Mouse (Mus musculus) liver, embryonic 14.5 days (tissue): Measurements from ENCODE around the gene Lrmp. TPM values are rescaled to one million over a fixed set of nuclear protein-coding genes. Genes with fewer than 3 reads are reported as not detected.

Source experiments
- ATAC-seq: fragments of 200-750 bp; cut with Nextera tagmentation; 2 replicates; pipeline ENCODE4 v1.8.0; 2017; ENCODE audit warnings: moderate number of reproducible peaks, mild to moderate bottlenecking, moderate library complexity; ENCODE audit not compliant: insufficient read depth
- DNase-seq, 3 experiments: peaks; one replicate each; pipeline ENCODE4 v3.0.0-alpha.2; 2012 to 2013; ENCODE audit warnings: low read depth in 3 of 3, low spot score in 3 of 3
- H3K27ac ChIP-seq: fragments of 300-500 bp; sonication (generic); 2 replicates; pipeline ENCODE4 v1.5.1; 2014; ENCODE audit warnings: moderate library complexity, mild to moderate bottlenecking, control low read depth, inconsistent platforms
- H3K27me3 ChIP-seq: fragments of 300-500 bp; sonication (generic); 2 replicates; pipeline ENCODE4 v1.6.1; 2014; ENCODE audit warnings: mild to moderate bottlenecking, low read length, moderate library complexity; ENCODE audit not compliant: control insufficient read depth, insufficient read depth
- H3K36me3 ChIP-seq: fragments of 300-500 bp; sonication (generic); replicated peaks from 2 replicates; pipeline ENCODE4 v1.6.1; 2014; ENCODE audit warnings: low read depth; ENCODE audit not compliant: control insufficient read depth, insufficient read depth
- H3K4me1 ChIP-seq, 2 experiments: fragments of 200-500 bp in 1 of 2; fragments of 300-500 bp in 1 of 2; sonication (generic) in 1 of 2; replicated peaks; 2 replicates each; pipeline ENCODE4 v1.6.1; 2012 to 2014; ENCODE audit warnings: antibody characterized with exemption in 1 of 2, inconsistent platforms in 1 of 2, low read length in 1 of 2; ENCODE audit not compliant: control insufficient read depth in 2 of 2, insufficient read depth in 2 of 2
- H3K4me2 ChIP-seq: fragments of 300-500 bp; sonication (generic); 2 replicates; pipeline ENCODE4 v1.6.1; 2014; ENCODE audit warnings: low read depth, mild to moderate bottlenecking, control low read depth, moderate library complexity
- H3K4me3 ChIP-seq, 2 experiments: fragments of 200-500 bp in 1 of 2; fragments of 300-500 bp in 1 of 2; sonication (generic) in 1 of 2; 2 replicates each; pipeline ENCODE4 v1.5.1; 2012 to 2014; ENCODE audit warnings: low read depth in 2 of 2, low read length in 2 of 2, mild to moderate bottlenecking in 2 of 2, control low read depth in 1 of 2, inconsistent platforms in 1 of 2, moderate library complexity in 1 of 2; ENCODE audit not compliant: insufficient read depth in 1 of 2
- H3K9ac ChIP-seq: fragments of 300-500 bp; sonication (generic); replicated peaks from 2 replicates; pipeline ENCODE4 v1.6.1; 2014; ENCODE audit warnings: mild to moderate bottlenecking, control low read depth, moderate library complexity
- H3K9me3 ChIP-seq: fragments of 300-500 bp; sonication (generic); 2 replicates; pipeline ENCODE4 v1.6.1; 2016; ENCODE audit warnings: low read length, mixed read lengths; ENCODE audit not compliant: control insufficient read depth
- CTCF ChIP-seq: IDR thresholded peaks from 2 replicates; pipeline ENCODE4 v1.5.1; 2016; ENCODE audit warnings: antibody characterized with exemption, low read depth, control low read depth
- EP300 ChIP-seq: IDR thresholded peaks from 2 replicates; pipeline ENCODE4 v1.6.1; 2016; ENCODE audit warnings: antibody characterized with exemption, low read depth
- WGBS: fragments of 180-500 bp; shearing (Covaris S2); extraction: QIAGEN DNeasy Blood & Tissue Kit; methylation state at CpG from one replicate; pipeline ENCODE4 v1.1.7; 2014; ENCODE audit not compliant: insufficient replicate concordance; 5-methylcytosine and 5-hydroxymethylcytosine counted together
- polyA plus RNA-seq, 2 experiments: library from polyadenylated mRNA; depleted of rRNA in 1 of 2; stranded (reverse) in 1 of 2; unstranded in 1 of 2; fragments of >200 nt; fragmentation: Nextera tagmentation in 1 of 2; extraction: Ambion mirVana in 1 of 2; gene quantifications; 2 replicates each; pipeline versions ENCODE4 v1.2.1 to v1.2.3; 2012 to 2014

Gene Lrmp
- polyA plus RNA-seq, 2 experiments, result 7.3 to 10.9 TPM

DNA sequence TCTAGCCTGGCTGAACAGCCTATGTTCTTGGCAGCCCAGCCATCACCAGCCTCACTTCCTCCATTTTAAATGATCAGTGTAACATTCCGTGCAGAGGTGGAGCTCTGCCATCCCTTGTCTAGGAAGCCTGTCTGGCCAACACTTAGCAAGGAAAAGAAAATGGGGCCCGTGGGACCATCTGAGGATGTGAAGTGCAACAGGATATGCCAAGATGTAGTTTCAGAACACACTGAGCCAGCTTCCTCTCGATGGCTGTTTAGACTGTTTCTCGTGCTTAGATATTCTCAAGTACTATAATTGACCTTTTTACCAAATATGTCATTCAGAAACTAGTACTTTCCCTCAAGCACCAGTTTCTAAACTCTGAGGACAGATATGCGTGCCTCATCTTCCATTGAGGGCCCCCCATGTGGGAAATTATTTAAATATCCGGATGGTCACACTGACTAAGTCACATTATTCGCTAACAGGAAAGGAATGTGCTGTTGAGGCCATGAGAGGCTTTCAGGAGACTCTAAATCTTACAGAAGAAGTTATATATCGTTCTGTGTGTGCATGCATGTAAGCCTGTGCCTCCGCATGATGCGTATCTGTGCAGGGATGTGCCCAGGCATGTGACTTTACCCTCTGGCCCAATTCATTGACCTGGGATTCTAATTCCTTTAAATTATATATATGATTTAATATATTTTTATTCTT is 11.1 kb upstream of the Lrmp start:
- no peaks in the 10 kb centered on the region for H3K9me3 ChIP-seq
- 62% methylated on average over 10 of the region's 10 CpGs for WGBS
- ATAC-seq (no peak), DNase-seq (no peak)
- no peaks in the 10 kb centered on the region; a peak in 2 of 4 replicates for H3K4me1 ChIP-seq
- no peak overlapping the region for H3K4me3 ChIP-seq
- H3K9ac ChIP-seq, result no peak overlapping the region
- H3K36me3 ChIP-seq, result no peaks in the 10 kb centered on the region
- no peak overlapping the region for H3K4me2 ChIP-seq
- TF ChIP-seq EP300 (no peak), CTCF (no peak)
- no peaks in the 10 kb centered on the region for H3K27me3 ChIP-seq
- H3K27ac ChIP-seq, result no peak overlapping the region

DNA sequence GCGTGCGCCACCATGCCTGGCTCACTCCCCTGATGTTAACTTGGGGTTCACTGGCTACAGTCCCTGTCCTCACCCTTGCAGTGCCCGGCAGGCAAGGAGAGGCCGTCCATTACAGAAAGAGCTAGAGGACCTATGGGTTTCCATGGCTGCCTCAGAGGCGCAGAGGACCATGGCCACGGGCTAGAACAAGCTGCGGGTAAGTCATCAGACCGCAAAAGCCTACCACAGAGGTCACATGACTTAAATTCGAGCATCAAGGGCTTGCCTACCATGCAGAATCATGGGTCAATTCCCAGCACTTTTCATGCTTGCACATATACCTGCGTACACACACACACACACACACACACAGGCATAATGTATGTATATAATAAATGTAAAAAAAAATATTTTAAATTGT is 10.0 kb upstream of the Lrmp start:
- Histone ChIP-seq H3K27me3 (no peaks in the 10 kb centered on the region), H3K27ac (no peak overlapping the region), H3K4me2 (no peak overlapping the region), H3K4me1 (no peaks in the 10 kb centered on the region; a peak in 2 of 4 replicates), H3K9ac (no peak overlapping the region), H3K9me3 (no peaks in the 10 kb centered on the region), H3K4me3 (no peak overlapping the region), H3K36me3 (no peaks in the 10 kb centered on the region)
- DNase-seq, result no peak
- 72% methylated on average over 10 of the region's 10 CpGs for WGBS
- no peak for ATAC-seq
- no peak for TF ChIP-seq EP300
- TF ChIP-seq CTCF, result no peak

DNA sequence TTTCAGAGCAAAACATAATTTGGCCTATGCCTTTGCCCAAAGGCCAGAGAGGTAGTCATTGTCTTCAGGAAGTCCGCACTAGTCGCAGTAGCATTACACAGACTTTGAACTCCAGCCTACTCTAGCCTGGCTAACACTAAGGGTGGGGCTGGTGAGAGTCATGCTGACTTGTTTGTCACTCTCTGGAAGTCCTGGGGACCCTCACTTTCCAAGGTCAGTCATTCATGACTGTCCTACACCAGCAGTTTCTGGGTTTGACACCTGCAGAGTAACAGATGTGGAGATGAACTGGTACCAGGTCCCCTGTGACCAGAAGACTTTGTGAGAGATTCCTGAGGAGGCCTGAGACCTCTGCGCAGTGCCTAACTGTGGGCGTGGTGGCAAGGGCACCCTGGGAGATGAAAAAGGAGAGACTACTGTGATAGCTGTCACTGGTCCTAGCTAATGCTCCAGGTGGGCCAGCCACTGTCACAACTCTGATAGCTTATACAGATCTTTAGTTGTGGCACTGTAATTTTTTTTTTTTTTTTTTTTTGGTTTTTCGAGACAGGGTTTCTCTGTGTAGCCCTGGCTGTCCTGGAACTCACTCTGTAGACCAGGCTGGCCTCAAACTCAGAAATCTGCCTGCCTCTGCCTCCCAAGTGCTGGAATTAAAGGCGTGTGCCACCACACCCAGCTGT is 9.2 kb upstream of the Lrmp start:
- no peak overlapping the region for H3K27ac ChIP-seq

DNA sequence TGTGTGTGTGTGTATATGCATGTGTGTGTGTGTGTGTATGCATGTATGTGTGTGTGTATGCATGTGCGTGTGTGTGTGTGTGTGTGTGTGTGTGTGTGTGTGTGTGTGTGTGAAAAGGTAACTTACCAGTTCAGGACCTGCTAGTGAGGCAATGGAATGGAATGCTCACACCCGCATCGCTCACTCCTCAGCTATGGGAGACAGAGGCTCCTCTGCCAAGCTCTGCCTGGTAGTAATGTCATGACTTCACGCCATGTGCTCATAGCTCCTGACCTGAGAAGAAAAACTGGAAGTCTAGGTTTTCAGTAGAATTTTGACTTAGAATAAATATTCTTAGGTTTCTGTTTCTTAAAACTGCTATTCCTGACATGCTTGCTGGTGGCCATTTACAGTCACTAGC is 4.7 kb upstream of the Lrmp start:
- no peak overlapping the region for H3K4me2 ChIP-seq
- no peak overlapping the region for H3K4me3 ChIP-seq
- no peaks in the 10 kb centered on the region for H3K36me3 ChIP-seq
- no peak for ATAC-seq
- no peak for DNase-seq
- TF ChIP-seq EP300 (no peak), CTCF (no peak)
- no peaks in the 10 kb centered on the region for H3K4me1 ChIP-seq
- no peaks in the 10 kb centered on the region for H3K27me3 ChIP-seq
- H3K9me3 ChIP-seq, result no peaks in the 10 kb centered on the region
- H3K9ac ChIP-seq, result no peak overlapping the region
- 66% methylated on average over 4 of the region's 4 CpGs for WGBS
- no peak overlapping the region for H3K27ac ChIP-seq

More for the DNA sequence above, 9.2 kb upstream of the Lrmp start:
- H3K36me3 ChIP-seq, result no peaks in the 10 kb centered on the region
- 55% methylated on average over 5 of the region's 6 CpGs for WGBS
- no peak for ATAC-seq
- H3K4me2 ChIP-seq, result no peak overlapping the region
- no peaks in the 10 kb centered on the region for H3K4me1 ChIP-seq
- no peaks in the 10 kb centered on the region for H3K27me3 ChIP-seq
- no peak for DNase-seq
- H3K4me3 ChIP-seq, result no peak overlapping the region
- H3K9me3 ChIP-seq, result no peaks in the 10 kb centered on the region
- TF ChIP-seq CTCF, result no peak
- TF ChIP-seq EP300, result no peak
- H3K9ac ChIP-seq, result no peak overlapping the region

DNA sequence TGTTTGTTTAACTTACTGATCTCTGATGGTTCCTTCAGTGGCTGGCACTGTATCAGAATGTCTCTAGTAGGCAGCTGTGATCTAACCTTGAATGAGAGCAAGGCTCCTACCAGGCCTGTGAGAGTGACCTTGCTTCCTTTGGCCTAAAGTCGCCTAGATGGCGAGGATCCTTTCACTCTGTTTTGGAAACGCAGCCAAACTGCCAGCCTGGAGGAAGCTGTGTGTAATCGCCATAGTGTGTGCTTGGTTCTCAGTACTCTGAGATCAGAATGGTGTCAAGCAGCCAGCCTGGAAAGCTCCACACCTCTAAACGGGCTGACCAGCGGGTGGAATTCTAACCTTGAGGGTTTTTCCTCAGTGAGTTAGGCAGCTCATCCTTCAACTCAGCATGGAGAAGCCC is 2.6 kb upstream of the Lrmp start:
- Histone ChIP-seq H3K36me3 (no peaks in the 10 kb centered on the region), H3K9me3 (no peaks in the 10 kb centered on the region), H3K4me3 (no peak overlapping the region), H3K27me3 (no peaks in the 10 kb centered on the region), H3K27ac (no peak overlapping the region), H3K9ac (no peak overlapping the region), H3K4me1 (peaks cover 0 to 6% of the 10 kb centered on the region in 2 experiments; a peak in 2 of 4 replicates), H3K4me2 (no peak overlapping the region)
- no peak for DNase-seq
- no peak for ATAC-seq
- TF ChIP-seq CTCF (no peak), EP300 (no peak)
- WGBS, result 60% methylated on average over 6 of the region's 6 CpGs
